Mouse (Mus musculus): ENCODE measurements around the gene Snph. TPM values are rescaled to one million over a fixed set of nuclear protein-coding genes. Genes with fewer than 3 reads are reported as not detected.
A peak's percentile ranks its signal among the peaks of the same experiment; 100 is the strongest.

The Snph gene
- total and polyA plus RNA-seq, 3 experiments: not detected

- H3K4me1 ChIP-seq (ENCODE audit: control insufficient read depth in 1 of 2, insufficient read depth in 2 of 2, low read length in 2 of 2): no peaks in the 10 kb centered on the region
- no peak overlapping the region for H3K9ac ChIP-seq (ENCODE audit: control insufficient read depth, low read depth, low read length, poor library complexity, severe bottlenecking)
- DNase-seq (ENCODE audit: low read depth, low spot score): no peak
- no peak overlapping the region for H3K4me3 ChIP-seq (ENCODE audit: control insufficient read depth in 1 of 2, insufficient read depth in 1 of 2, low read depth in 2 of 2, low read length in 2 of 2)
- TF ChIP-seq CTCF (IDR thresholded peaks at IDR 0.05 in 2 of 3, conservative IDR thresholded peaks at IDR 0.05 in 1 of 3; ENCODE audit: control insufficient read depth in 1 of 3, insufficient read depth in 1 of 3, low read depth in 2 of 3, low read length in 3 of 3, poor library complexity in 1 of 3, severe bottlenecking in 1 of 3): peak in 2 of 3 experiments; percentile 12 to 34; a peak in 2 of 6 replicates
- TF ChIP-seq RAD21 (IDR thresholded peaks at IDR 0.05; ENCODE audit: low read depth, low read length): peak; percentile 37
- no peak for TF ChIP-seq POLR2AphosphoS5 (IDR thresholded peaks at IDR 0.05; ENCODE audit: borderline replicate concordance, low read depth, low read length)
- TF ChIP-seq JUND (IDR thresholded peaks at IDR 0.05; ENCODE audit: low read depth, low read length): no peak
- H3K79me2 ChIP-seq (ENCODE audit: control insufficient read depth, insufficient read depth, low read length, poor library complexity): no peaks in the 10 kb centered on the region
- no peaks in the 10 kb centered on the region; a peak in 1 of 4 replicates for H3K27me3 ChIP-seq (ENCODE audit: control insufficient read depth in 1 of 2, insufficient read depth in 2 of 2, low read length in 2 of 2)
- no peaks in the 10 kb centered on the region for H3K36me3 ChIP-seq (ENCODE audit: control insufficient read depth in 1 of 2, insufficient read depth in 2 of 2, low read length in 2 of 2)
- no peak overlapping the region for H3K27ac ChIP-seq (ENCODE audit: control insufficient read depth, low read depth, low read length)
- no peaks in the 10 kb centered on the region for H3K9me3 ChIP-seq (replicated peaks; ENCODE audit: insufficient read depth, low read length)
These were observed 57.2 kb downstream of the Snph start for GRCm38 (mm10) chr2:151575119-151575698.

DNA sequence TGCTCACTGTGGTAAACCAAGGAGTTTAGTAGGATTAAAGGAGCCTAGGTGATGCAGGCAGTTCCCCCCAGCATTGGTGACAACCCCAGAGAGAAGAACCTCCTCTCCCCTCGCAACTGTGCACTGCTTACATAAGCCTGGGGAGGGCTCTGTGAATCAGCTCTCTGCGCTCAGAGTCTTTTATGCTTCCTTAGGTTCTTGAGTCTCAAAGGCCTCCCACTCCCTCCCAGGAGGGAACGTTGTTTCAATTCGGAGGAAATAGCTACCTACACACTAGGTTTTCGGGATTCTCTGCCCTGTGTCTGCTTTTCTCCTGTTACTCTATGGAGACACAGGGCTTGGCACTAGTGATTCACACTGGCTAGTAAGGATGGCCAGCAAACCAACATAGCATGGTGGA lies 57.8 kb downstream of the Snph start:
- no peaks in the 10 kb centered on the region; a peak in 1 of 4 replicates for H3K27me3 ChIP-seq (ENCODE audit: control insufficient read depth in 1 of 2, insufficient read depth in 2 of 2, low read length in 2 of 2)
- no peak for TF ChIP-seq ELF1 (IDR thresholded peaks at IDR 0.05; ENCODE audit: low read depth, low read length)
- TF ChIP-seq POLR2AphosphoS2 (IDR thresholded peaks at IDR 0.05; ENCODE audit: low read length): no peak
- TF ChIP-seq ETS1 (IDR thresholded peaks at IDR 0.05; ENCODE audit: low read depth, low read length): no peak
- no peak for TF ChIP-seq MAX (IDR thresholded peaks at IDR 0.05; ENCODE audit: low read length)
- TF ChIP-seq SMC3 (IDR thresholded peaks at IDR 0.05; ENCODE audit: low read depth, low read length): no peak
- no peak for TF ChIP-seq ZNF384 (IDR thresholded peaks at IDR 0.05; ENCODE audit: low read depth, low read length)
- TF ChIP-seq ZMIZ1 (IDR thresholded peaks at IDR 0.05; ENCODE audit: low read depth, low read length): no peak
- TF ChIP-seq POLR2A (IDR thresholded peaks at IDR 0.05; ENCODE audit: control insufficient read depth in 1 of 2, insufficient read depth in 1 of 2, low read depth in 1 of 2, low read length in 2 of 2, poor library complexity in 1 of 2): no peak
- no peak for TF ChIP-seq NELFE (IDR thresholded peaks at IDR 0.05; ENCODE audit: low read depth, low read length)
- TF ChIP-seq ZC3H11A (IDR thresholded peaks at IDR 0.05; ENCODE audit: low read depth, low read length): no peak
- no peak for TF ChIP-seq UBTF (IDR thresholded peaks at IDR 0.05; ENCODE audit: borderline replicate concordance, insufficient read depth, low read depth, low read length)
- no peak for TF ChIP-seq MYB (IDR thresholded peaks at IDR 0.05; ENCODE audit: low read depth, low read length)
- TF ChIP-seq MAZ (IDR thresholded peaks at IDR 0.05; ENCODE audit: low read depth, low read length): no peak
- no peaks in the 10 kb centered on the region for H3K4me1 ChIP-seq (ENCODE audit: control insufficient read depth in 1 of 2, insufficient read depth in 2 of 2, low read length in 2 of 2)
- no peaks in the 10 kb centered on the region for H3K36me3 ChIP-seq (ENCODE audit: control insufficient read depth in 1 of 2, insufficient read depth in 2 of 2, low read length in 2 of 2)
- H3K79me2 ChIP-seq (ENCODE audit: control insufficient read depth, insufficient read depth, low read length, poor library complexity): no peaks in the 10 kb centered on the region
- no peak for DNase-seq (ENCODE audit: low read depth, low spot score)
- H3K4me3 ChIP-seq (ENCODE audit: control insufficient read depth in 1 of 2, insufficient read depth in 1 of 2, low read depth in 2 of 2, low read length in 2 of 2): no peak overlapping the region
- no peak overlapping the region for H3K27ac ChIP-seq (ENCODE audit: control insufficient read depth, low read depth, low read length)
- H3K9me3 ChIP-seq (replicated peaks; ENCODE audit: insufficient read depth, low read length): no peaks in the 10 kb centered on the region
- H3K9ac ChIP-seq (ENCODE audit: control insufficient read depth, low read depth, low read length, poor library complexity, severe bottlenecking): no peak overlapping the region
